Mouse (Mus musculus): ENCODE results near the gene Cbx6.

DNA sequence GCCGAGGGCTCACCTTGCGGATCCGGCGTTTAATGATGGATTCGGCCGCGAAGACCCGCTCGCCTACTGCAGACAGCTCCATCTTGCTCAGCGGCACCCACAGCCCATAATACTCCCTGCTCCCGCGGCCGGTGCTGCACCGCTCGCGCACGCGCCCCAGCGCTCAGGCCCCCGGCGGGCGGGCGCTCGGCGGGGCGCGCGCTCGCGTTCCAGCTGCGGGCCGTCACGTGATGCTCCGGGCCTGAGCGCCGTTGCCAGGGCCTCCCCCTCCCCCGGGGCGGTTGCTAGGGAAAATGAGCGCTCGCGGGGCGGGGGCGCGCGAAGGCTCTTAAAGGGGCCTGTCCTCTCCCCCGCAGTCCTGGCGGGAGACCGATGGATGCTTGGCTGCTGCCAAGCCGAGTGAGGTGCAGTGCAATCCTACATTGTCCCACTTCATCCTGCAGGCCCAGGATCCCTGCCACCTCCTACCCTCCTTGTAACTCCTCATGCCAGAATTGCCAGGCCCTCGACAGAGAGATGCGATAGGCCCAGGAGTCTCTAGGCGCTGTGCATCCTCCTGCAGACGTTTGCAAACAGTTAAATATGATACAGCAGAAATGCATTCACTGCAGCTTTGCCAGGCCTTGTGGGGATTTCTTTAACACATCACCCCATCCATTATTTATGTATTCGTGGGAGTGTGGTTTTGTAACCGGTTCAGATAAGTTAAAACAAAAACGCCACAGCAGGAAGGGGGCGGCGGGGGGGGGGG is at the start of gene Cbx6, which contains the start of gene Npcd:
- TF ChIP-seq CTCF (IDR thresholded peaks at IDR 0.05; ENCODE audit: insufficient read depth, low read depth, low read length) (no peak), POLR2A (IDR thresholded peaks at IDR 0.05; ENCODE audit: insufficient read depth, low read depth, low read length) (peak; percentile 90)
